Mouse (Mus musculus): ENCODE results near the gene Tmie. TPM values are rescaled to one million over a fixed set of nuclear protein-coding genes. Genes with fewer than 3 reads are reported as not detected.
"Not testable (repeated sequence)": the region's sequence is repeated elsewhere in the genome, so short reads cannot be mapped to it uniquely, and the experiment has no call there.

Tmie gene
- polyA plus RNA-seq, 1 experiment: not detected

- peaks cover 12% of the 10 kb centered on the region for H3K27me3 ChIP-seq (ENCODE audit: control insufficient read depth, insufficient read depth, insufficient read length)
- no peaks in the 10 kb centered on the region for H3K79me3 ChIP-seq (ENCODE audit: low read depth)
- H3ac ChIP-seq (ENCODE audit: control insufficient read depth, insufficient read length, low read depth): no peak overlapping the region
- H3K79me2 ChIP-seq (ENCODE audit: control insufficient read depth, insufficient read depth): no peaks in the 10 kb centered on the region
- TF ChIP-seq USF1 (IDR thresholded peaks at IDR 0.05; ENCODE audit: low read depth): no peak
- no peak for TF ChIP-seq FOSL1 (IDR thresholded peaks at IDR 0.05; ENCODE audit: insufficient read depth, low read length, poor library complexity, severe bottlenecking)
- no peak for TF ChIP-seq MYOD1 (IDR thresholded peaks at IDR 0.05; ENCODE audit: control insufficient read depth, insufficient read length, low read depth)
- no peak for TF ChIP-seq MAX (IDR thresholded peaks at IDR 0.05)
- no peak for TF ChIP-seq CTCF (IDR thresholded peaks at IDR 0.05; ENCODE audit: control insufficient read depth, insufficient read depth, insufficient read length)
- no peak for TF ChIP-seq MYOG (IDR thresholded peaks at IDR 0.05; ENCODE audit: control insufficient read depth, extremely low read depth, insufficient read length)
- no peak for TF ChIP-seq CEBPB (IDR thresholded peaks at IDR 0.05; ENCODE audit: low read depth)
- no peaks in the 10 kb centered on the region for H3K36me3 ChIP-seq (ENCODE audit: control insufficient read depth, insufficient read depth)
- no peak overlapping the region for H3K4me3 ChIP-seq (ENCODE audit: insufficient read depth, poor library complexity, severe bottlenecking)
These were observed 46.9 kb downstream of the Tmie start for GRCm38 (mm10) chr9:110833021-110833420.

- no peaks in the 10 kb centered on the region for H3K79me3 ChIP-seq (ENCODE audit: low read depth)
- no peak for TF ChIP-seq MAX (IDR thresholded peaks at IDR 0.05)
- TF ChIP-seq MYOD1 (IDR thresholded peaks at IDR 0.05; ENCODE audit: control insufficient read depth, insufficient read length, low read depth): no peak
- TF ChIP-seq USF1 (IDR thresholded peaks at IDR 0.05; ENCODE audit: low read depth): no peak
- no peak for TF ChIP-seq CEBPB (IDR thresholded peaks at IDR 0.05; ENCODE audit: low read depth)
- no peak for TF ChIP-seq FOSL1 (IDR thresholded peaks at IDR 0.05; ENCODE audit: insufficient read depth, low read length, poor library complexity, severe bottlenecking)
- no peak for TF ChIP-seq MYOG (IDR thresholded peaks at IDR 0.05; ENCODE audit: control insufficient read depth, extremely low read depth, insufficient read length)
- TF ChIP-seq CTCF (IDR thresholded peaks at IDR 0.05; ENCODE audit: control insufficient read depth, insufficient read depth, insufficient read length): no peak
- H3ac ChIP-seq (ENCODE audit: control insufficient read depth, insufficient read length, low read depth): no peak within 1 kb of the TSS
These were observed 53.5 kb downstream of the Tmie start, which contains the start of gene Prss43 for GRCm38 (mm10) chr9:110826390-110826789. Gene Prss43, plus strand, starts transcription at chr9:110826690.

GRCm38 (mm10) chr9:110825832-110826231, 54.1 kb downstream of the Tmie start:
- H3ac ChIP-seq (ENCODE audit: control insufficient read depth, insufficient read length, low read depth): no peak overlapping the region
- no peaks in the 10 kb centered on the region for H3K79me3 ChIP-seq (ENCODE audit: low read depth)
- TF ChIP-seq FOSL1 (IDR thresholded peaks at IDR 0.05; ENCODE audit: insufficient read depth, low read length, poor library complexity, severe bottlenecking) (no peak), MAX (IDR thresholded peaks at IDR 0.05) (no peak)
- H3K36me3 ChIP-seq (ENCODE audit: control insufficient read depth, insufficient read depth): no peaks in the 10 kb centered on the region
- peaks cover 55% of the 10 kb centered on the region for H3K27me3 ChIP-seq (ENCODE audit: control insufficient read depth, insufficient read depth, insufficient read length)
- H3K79me2 ChIP-seq (ENCODE audit: control insufficient read depth, insufficient read depth): no peaks in the 10 kb centered on the region
- no peak overlapping the region for H3K4me3 ChIP-seq (ENCODE audit: insufficient read depth, poor library complexity, severe bottlenecking)

More at GRCm38 (mm10) chr9:110826390-110826789, 53.5 kb downstream of the Tmie start, which contains the start of gene Prss43:
- Histone ChIP-seq H3K27me3 (ENCODE audit: control insufficient read depth, insufficient read depth, insufficient read length) (peaks cover 51% of the 10 kb centered on the region), H3K4me3 (ENCODE audit: insufficient read depth, poor library complexity, severe bottlenecking) (no peak within 1 kb of the TSS), H3K79me2 (ENCODE audit: control insufficient read depth, insufficient read depth) (no peaks in the 10 kb centered on the region), H3K36me3 (ENCODE audit: control insufficient read depth, insufficient read depth) (no peaks in the 10 kb centered on the region)

- Histone ChIP-seq H3K4me3 (ENCODE audit: insufficient read depth, poor library complexity, severe bottlenecking) (no peak overlapping the region), H3K79me3 (ENCODE audit: low read depth) (no peaks in the 10 kb centered on the region), H3K79me2 (ENCODE audit: control insufficient read depth, insufficient read depth) (no peaks in the 10 kb centered on the region), H3ac (ENCODE audit: control insufficient read depth, insufficient read length, low read depth) (no peak overlapping the region), H3K36me3 (ENCODE audit: control insufficient read depth, insufficient read depth) (no peaks in the 10 kb centered on the region), H3K27me3 (ENCODE audit: control insufficient read depth, insufficient read depth, insufficient read length) (peaks cover 55% of the 10 kb centered on the region)
- TF ChIP-seq MYOG (IDR thresholded peaks at IDR 0.05; ENCODE audit: control insufficient read depth, extremely low read depth, insufficient read length) (no peak), MAX (IDR thresholded peaks at IDR 0.05) (no peak), USF1 (IDR thresholded peaks at IDR 0.05; ENCODE audit: low read depth) (no peak), CTCF (IDR thresholded peaks at IDR 0.05; ENCODE audit: control insufficient read depth, insufficient read depth, insufficient read length) (no peak), MYOD1 (IDR thresholded peaks at IDR 0.05; ENCODE audit: control insufficient read depth, insufficient read length, low read depth) (no peak), CEBPB (IDR thresholded peaks at IDR 0.05; ENCODE audit: low read depth) (no peak), FOSL1 (IDR thresholded peaks at IDR 0.05; ENCODE audit: insufficient read depth, low read length, poor library complexity, severe bottlenecking) (no peak)
These were observed 54.5 kb downstream of the Tmie start for GRCm38 (mm10) chr9:110825426-110825825.

- Histone ChIP-seq H3K27me3 (ENCODE audit: control insufficient read depth, insufficient read depth, insufficient read length) (peaks cover 50% of the 10 kb centered on the region), H3K79me2 (ENCODE audit: control insufficient read depth, insufficient read depth) (no peaks in the 10 kb centered on the region), H3K36me3 (ENCODE audit: control insufficient read depth, insufficient read depth) (no peaks in the 10 kb centered on the region), H3K79me3 (ENCODE audit: low read depth) (no peaks in the 10 kb centered on the region), H3ac (ENCODE audit: control insufficient read depth, insufficient read length, low read depth) (no peak overlapping the region), H3K4me3 (ENCODE audit: insufficient read depth, poor library complexity, severe bottlenecking) (no peak overlapping the region)
- no peak for TF ChIP-seq USF1 (IDR thresholded peaks at IDR 0.05; ENCODE audit: low read depth)
These were observed 58.5 kb downstream of the Tmie start for GRCm38 (mm10) chr9:110821436-110821835.

- not testable (repeated sequence) for H3K79me3 ChIP-seq (ENCODE audit: low read depth); H3K79me2 ChIP-seq (ENCODE audit: control insufficient read depth, insufficient read depth); H3ac ChIP-seq (ENCODE audit: control insufficient read depth, insufficient read length, low read depth); H3K4me3 ChIP-seq (ENCODE audit: insufficient read depth, poor library complexity, severe bottlenecking); H3K36me3 ChIP-seq (ENCODE audit: control insufficient read depth, insufficient read depth)
- H3K27me3 ChIP-seq (ENCODE audit: control insufficient read depth, insufficient read depth, insufficient read length): peaks cover 51% of the 10 kb centered on the region
These were observed 59.4 kb downstream of the Tmie start for GRCm38 (mm10) chr9:110820546-110820945.

Small RNA genes within 50 kb of the gene (microRNA-seq; reads per million reads assigned to microRNA genes)
- gene Gm24269 (ENCODE audit: borderline microRNAs expressed): not detected

Other genes with a start within 250 kb of the Tmie start
- gene Nbeal2, start 226.0 kb downstream of the Tmie start, polyA plus RNA-seq (2012; fragmentation: generic; extraction: Trizol): 3.3 TPM
- 86.7 TPM for gene Ccdc12, start 223.6 kb downstream of the Tmie start, polyA plus RNA-seq (2012; fragmentation: generic; extraction: Trizol)
- gene Myl3, start 138.3 kb downstream of the Tmie start, polyA plus RNA-seq (2012; fragmentation: generic; extraction: Trizol): not detected
- gene Pth1r, start 133.0 kb downstream of the Tmie start, polyA plus RNA-seq (2012; fragmentation: generic; extraction: Trizol): 0.12 TPM
- not detected for gene Prss42, start 81.9 kb downstream of the Tmie start, polyA plus RNA-seq (2012; fragmentation: generic; extraction: Trizol)
- gene Prss44, start 66.1 kb downstream of the Tmie start, polyA plus RNA-seq (2012; fragmentation: generic; extraction: Trizol): not detected
- gene Prss43, start 53.4 kb downstream of the Tmie start, polyA plus RNA-seq (2012; fragmentation: generic; extraction: Trizol): not detected
- not detected for gene Prss45, start 45.5 kb downstream of the Tmie start, polyA plus RNA-seq (2012; fragmentation: generic; extraction: Trizol)
- 0.12 TPM for gene Prss46, start 35.6 kb downstream of the Tmie start, polyA plus RNA-seq (2012; fragmentation: generic; extraction: Trizol)
- gene Prss50, start 22.1 kb downstream of the Tmie start, polyA plus RNA-seq (2012; fragmentation: generic; extraction: Trizol): 0.04 TPM
- gene Als2cl, start 243 bp downstream of the Tmie start, polyA plus RNA-seq (2012; fragmentation: generic; extraction: Trizol): 2.6 TPM
- gene Fam240a, start 36.7 kb upstream of the Tmie start, polyA plus RNA-seq (2012; fragmentation: generic; extraction: Trizol): not detected
- gene Tdgf1, start 66.0 kb upstream of the Tmie start, polyA plus RNA-seq (2012; fragmentation: generic; extraction: Trizol): not detected
- gene Lrrc2, start 71.4 kb upstream of the Tmie start, polyA plus RNA-seq (2012; fragmentation: generic; extraction: Trizol): 0.01 TPM
- not detected for gene Rtp3, start 110.5 kb upstream of the Tmie start, polyA plus RNA-seq (2012; fragmentation: generic; extraction: Trizol)
- gene Ltf, start 139.2 kb upstream of the Tmie start, polyA plus RNA-seq (2012; fragmentation: generic; extraction: Trizol): not detected
- gene Ccrl2, start 177.4 kb upstream of the Tmie start, polyA plus RNA-seq (2012; fragmentation: generic; extraction: Trizol): not detected
- gene Lrrfip2, start 237.5 kb upstream of the Tmie start, polyA plus RNA-seq (2012; fragmentation: generic; extraction: Trizol): 29.4 TPM